Mouse (Mus musculus) cortical plate, adult 2 months (tissue): Measurements from ENCODE around the gene Zdhhc18.

Source experiments
- CTCF ChIP-seq: fragments of 200-500 bp; IDR thresholded peaks from 2 replicates; pipeline ENCODE4 v1.5.1; 2011; ENCODE audit warnings: mild to moderate bottlenecking, control low read depth, low read length; ENCODE audit not compliant: insufficient read depth; ENCODE audit errors: extremely low read depth
- POLR2A ChIP-seq: fragments of 200-500 bp; IDR thresholded peaks from 2 replicates; pipeline ENCODE4 v1.6.1; 2011; ENCODE audit warnings: mild to moderate bottlenecking, low read length, control low read depth; ENCODE audit not compliant: insufficient read depth; ENCODE audit errors: extremely low read depth

DNA sequence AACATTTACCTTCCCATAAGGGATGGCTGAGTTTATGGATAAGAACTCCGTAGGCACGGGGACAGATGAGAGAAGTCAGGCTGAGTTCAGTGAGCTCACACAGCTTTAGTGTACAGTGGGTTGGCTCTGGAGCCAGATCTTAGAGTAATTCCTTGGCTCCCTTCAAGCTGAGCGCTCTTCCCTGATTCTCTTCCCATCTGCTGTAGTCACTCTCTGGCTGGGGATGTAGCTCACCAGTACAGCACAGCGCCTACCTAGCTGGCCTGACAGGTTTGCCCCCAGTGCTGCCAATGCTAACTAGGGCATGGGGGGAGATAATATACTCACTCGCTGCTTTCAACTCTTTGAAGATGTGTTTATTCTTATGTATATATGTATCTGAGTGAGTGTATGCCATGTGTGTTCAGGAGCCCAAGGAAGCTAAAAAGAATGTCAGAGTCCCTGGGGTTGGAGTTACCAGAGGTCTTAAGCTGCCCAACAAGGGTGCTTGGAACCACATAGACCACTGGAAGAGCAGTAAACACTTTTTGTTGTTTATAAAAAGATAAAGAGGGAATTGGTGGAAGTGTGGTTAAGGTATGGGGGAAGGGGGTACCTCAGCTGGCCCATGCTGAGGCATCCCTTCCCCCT, 8.0 kb upstream of the Zdhhc18 start:
- no peak for TF ChIP-seq POLR2A
- TF ChIP-seq CTCF, result no peak
